Mouse (Mus musculus): Measurements from ENCODE around the gene Adar. TPM values are rescaled to one million over a fixed set of nuclear protein-coding genes. Genes with fewer than 3 reads are reported as not detected.

The Adar gene
- total RNA-seq, 2 experiments from 2014 or later = 82.7 to 85.8 TPM

GRCm38 (mm10) chr3:89730350-89731331, 15.8 kb downstream of the Adar start:
- DNase-seq (ENCODE audit: low spot score in 2 of 2) = peak; percentile 42 to 52

GRCm38 (mm10) chr3:89732091-89732490, 17.3 kb downstream of the Adar start:
- DNase-seq (ENCODE audit: low spot score in 2 of 2) = no peak

- no peak for DNase-seq (ENCODE audit: low spot score in 2 of 2)
Observed at GRCm38 (mm10) chr3:89738509-89738908, 23.7 kb downstream of the Adar start.

GRCm38 (mm10) chr3:89752307-89752706, 37.5 kb downstream of the Adar start:
- DNase-seq (ENCODE audit: low spot score in 2 of 2) = peak; percentile 30 to 37

GRCm38 (mm10) chr3:89755283-89755682, 40.5 kb downstream of the Adar start:
- no peak for DNase-seq (ENCODE audit: low spot score in 2 of 2)

- no peak for DNase-seq (ENCODE audit: low spot score in 2 of 2)
Observed at GRCm38 (mm10) chr3:89757851-89758250, 43.0 kb downstream of the Adar start.

GRCm38 (mm10) chr3:89759786-89760185, 45.0 kb downstream of the Adar start:
- no peak for DNase-seq (ENCODE audit: low spot score in 2 of 2)

DNA sequence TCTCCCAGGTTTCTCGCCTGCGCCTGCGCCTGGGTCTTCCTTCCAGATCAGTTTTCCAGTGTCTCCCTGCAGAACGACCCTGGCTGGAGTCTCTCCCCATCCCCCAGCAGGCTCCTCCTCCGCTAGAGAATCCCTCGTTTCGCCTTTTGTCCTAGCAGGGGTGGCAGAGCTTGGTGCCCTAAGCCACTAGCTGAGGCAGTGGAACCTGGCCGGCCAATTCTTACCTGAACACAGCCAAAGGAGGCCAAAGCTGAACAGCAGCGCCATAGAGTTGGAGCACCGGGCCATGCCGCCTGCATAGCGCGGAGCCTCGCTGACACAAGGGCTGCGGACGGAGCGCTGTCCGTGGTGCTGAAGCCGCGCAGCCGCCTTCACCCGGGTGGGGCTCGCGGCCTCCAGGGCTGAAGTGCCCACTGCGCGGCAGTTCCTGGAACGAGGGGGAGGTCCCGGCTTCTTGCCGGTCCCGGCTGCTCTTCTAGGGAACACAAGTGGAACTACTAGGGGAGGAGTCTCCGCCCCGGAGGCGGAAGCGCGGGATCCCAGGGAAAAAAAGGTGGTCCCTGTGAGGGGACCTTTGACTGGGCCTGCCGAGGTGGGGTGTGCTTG, 49.4 kb downstream of the Adar start, which contains the start of gene Chrnb2:
TSS of gene Chrnb2 (minus strand) at position 514 of the 606 bp plus-strand sequence.
- peak; percentile 79 to 80 for DNase-seq (ENCODE audit: low spot score in 2 of 2)

- no peak for DNase-seq (ENCODE audit: low spot score in 2 of 2)
Observed at GRCm38 (mm10) chr3:89769584-89769983, 54.8 kb downstream of the Adar start.

GRCm38 (mm10) chr3:89770425-89771002, 55.7 kb downstream of the Adar start:
- no peak for DNase-seq (ENCODE audit: low spot score in 2 of 2)

GRCm38 (mm10) chr3:89772588-89772967, 57.8 kb downstream of the Adar start:
- peak; percentile 88 for DNase-seq (ENCODE audit: low spot score in 2 of 2)

- peak; percentile 95 to 97 for DNase-seq (ENCODE audit: low spot score in 2 of 2)
Observed at GRCm38 (mm10) chr3:89772968-89773709, 58.3 kb downstream of the Adar start, which contains the start of gene Ube2q1. Gene Ube2q1, plus strand, starts transcription at chr3:89773616.

GRCm38 (mm10) chr3:89773740-89774211, 59.0 kb downstream of the Adar start:
- DNase-seq (ENCODE audit: low spot score in 2 of 2) = peak; percentile 44 to 59

- no peak for DNase-seq (ENCODE audit: low spot score in 2 of 2)
Observed at GRCm38 (mm10) chr3:89774236-89774960, 59.6 kb downstream of the Adar start.

DNA sequence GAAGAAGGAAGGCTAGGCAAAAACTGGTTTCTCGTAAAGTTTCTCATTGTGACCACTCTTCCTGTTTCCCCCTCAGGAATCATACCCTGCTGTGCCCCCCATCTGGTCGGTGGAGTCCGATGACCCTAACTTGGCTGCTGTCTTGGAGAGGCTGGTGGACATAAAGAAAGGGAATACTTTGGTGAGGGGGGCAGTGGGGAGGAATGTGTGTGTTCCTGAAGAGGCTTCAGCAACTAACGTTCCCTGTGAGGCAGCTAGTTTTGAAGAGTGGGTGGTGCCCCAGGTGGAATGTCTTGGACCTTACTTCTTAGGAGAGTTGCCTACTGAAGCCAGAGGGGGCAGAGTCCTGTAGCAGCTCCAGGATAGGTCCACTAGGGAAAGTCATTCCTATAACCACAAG, 61.2 kb downstream of the Adar start:
- no peak for DNase-seq (ENCODE audit: low spot score in 2 of 2)

- no peak for DNase-seq (ENCODE audit: low spot score in 2 of 2)
Observed at GRCm38 (mm10) chr3:89780102-89780501, 65.3 kb downstream of the Adar start.

DNA sequence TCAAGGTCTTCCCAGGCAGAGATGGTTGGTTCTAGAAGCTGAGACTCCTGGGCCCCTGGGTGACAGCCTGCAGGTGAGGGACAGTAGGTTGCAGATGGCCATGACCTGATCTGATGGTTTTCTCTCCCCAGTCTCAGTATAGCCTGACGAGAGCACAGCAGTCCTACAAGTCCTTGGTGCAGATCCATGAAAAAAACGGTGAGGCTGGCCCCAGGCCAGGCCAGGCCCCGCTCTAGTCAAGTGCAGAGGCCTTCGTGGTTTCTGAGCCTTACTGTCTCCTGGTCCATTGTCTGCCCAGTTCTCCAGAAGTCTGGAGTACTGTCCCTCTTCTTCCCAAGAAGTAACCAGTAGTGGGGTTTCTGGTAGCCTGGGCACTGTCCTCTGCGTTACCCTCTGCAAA, 66.8 kb downstream of the Adar start:
- DNase-seq (ENCODE audit: low spot score in 2 of 2) = no peak

DNA sequence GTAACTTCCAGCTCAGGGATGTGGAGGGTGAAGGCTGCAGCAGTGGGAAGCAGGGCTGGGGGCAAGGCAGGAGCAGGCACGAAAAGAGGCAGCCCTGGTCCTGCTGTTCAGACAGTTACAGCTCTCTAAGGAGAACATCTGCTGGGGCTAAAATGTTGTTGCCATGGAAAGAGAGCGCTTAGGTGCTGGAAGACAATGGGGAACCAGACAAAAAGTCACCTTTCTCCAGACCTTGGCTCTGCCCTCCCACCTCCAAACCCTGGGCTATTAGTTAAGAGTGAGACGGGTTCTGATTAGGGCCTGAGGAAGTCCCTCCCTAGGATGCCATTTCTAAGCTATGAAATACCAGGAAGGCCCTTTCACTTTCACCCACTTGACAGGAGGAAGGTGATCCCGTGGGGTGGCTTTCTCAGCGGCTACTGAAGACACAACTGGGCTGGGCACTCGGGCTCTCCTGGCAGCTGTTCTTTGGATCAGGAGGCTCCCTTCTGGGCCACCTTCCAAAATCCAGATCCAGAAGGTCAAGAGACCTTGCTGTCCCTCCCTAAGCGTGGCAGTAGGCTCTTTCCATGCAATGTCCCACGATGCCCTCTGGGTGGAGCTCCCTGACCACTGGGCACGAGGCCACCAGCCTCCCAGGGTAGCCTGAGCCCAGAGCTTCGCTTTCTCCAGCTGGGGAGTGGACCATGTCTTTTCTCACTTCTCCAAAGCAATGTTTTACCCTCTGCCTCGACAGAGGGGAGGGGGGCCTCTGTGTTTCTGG, 70.3 kb downstream of the Adar start:
- DNase-seq (ENCODE audit: low spot score in 2 of 2) = peak; percentile 83 to 85

GRCm38 (mm10) chr3:89786275-89786674, 71.5 kb downstream of the Adar start:
- DNase-seq (ENCODE audit: low spot score in 2 of 2) = no peak

All from layer of hippocampus, postnatal 10 days (tissue).